Mouse (Mus musculus): Measurements from ENCODE around the gene Tmem213.

DNA sequence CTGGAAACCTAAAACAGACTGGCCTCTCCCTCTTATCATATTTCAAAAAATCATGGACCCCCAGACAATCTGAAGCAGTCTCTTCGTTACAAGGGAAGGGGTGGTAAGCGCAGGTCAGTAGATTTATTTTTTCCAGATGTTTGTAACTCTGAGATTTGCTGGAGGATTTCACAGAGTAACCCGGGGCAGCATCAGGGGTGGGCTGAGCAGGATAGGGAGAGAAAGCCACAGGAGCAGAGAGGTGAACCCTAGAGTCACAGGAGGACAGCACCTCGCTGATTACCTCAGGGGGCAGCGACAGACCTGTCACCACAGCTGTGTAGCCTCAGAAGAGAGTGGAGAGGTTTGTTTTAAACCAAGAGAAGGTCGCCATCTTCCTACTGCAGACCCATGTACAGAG, 56.3 kb downstream of the Tmem213 start:
- TF ChIP-seq CTCF (conservative IDR thresholded peaks at IDR 0.05 in 1 of 2, IDR thresholded peaks at IDR 0.05 in 1 of 2; ENCODE audit: low read depth in 2 of 2, low read length in 2 of 2) (no peak), POLR2A (IDR thresholded peaks at IDR 0.05; ENCODE audit: low read depth, low read length) (no peak), MAFK (IDR thresholded peaks at IDR 0.05; ENCODE audit: insufficient replicate concordance, low read length) (no peak)

Measured in CH12.LX (cell line).